Comparison of ENCODE assay signal across 40 mouse cellular contexts in genomic region chr9:109805596-109805995, GRCm38 (mm10). TPM values are rescaled to one million over a fixed set of nuclear protein-coding genes. Genes with fewer than 3 reads are reported as not detected.
"Had no signal": no experiment of that assay in that cellular context is flagged by ENCODE, and none has a peak within 500 bp of the region (broad histone marks: within the 10 kb centered on the region; RNA-seq: fewer than 3 reads in every experiment).

No protein-coding gene starts in this region.

RNA-seq across cellular contexts. Expression of gene Spink8, which starts 6.5 kb away (rescaled TPM):
- total RNA-seq: left cerebral cortex, postnatal 4 days; liver, adult 2 months; megakaryocyte progenitor cell, adult 5-6 weeks; megakaryocyte, adult 5-6 weeks; megakaryocyte-erythroid progenitor cell, adult 5-6 weeks; midbrain, postnatal 0 days; monocyte, adult 5-6 weeks had no signal
- polyA plus RNA-seq: limb, embryonic 10.5 days; limb, embryonic 11.5 days; limb, embryonic 12.5 days; liver, adult 2 months; liver, embryonic 11.5 days; liver, embryonic 12.5 days; liver, embryonic 13.5 days; liver, embryonic 14.5 days; liver, embryonic 15.5 days; liver, embryonic 16.5 days; liver, postnatal 0 days; lung, adult 2 months; lung, embryonic 14.5 days; lung, embryonic 15.5 days; lung, embryonic 16.5 days; lung, postnatal 0 days; macrophage; midbrain, embryonic 10.5 days; midbrain, embryonic 11.5 days; midbrain, embryonic 12.5 days; midbrain, embryonic 14.5 days; midbrain, embryonic 15.5 days; midbrain, postnatal 0 days; myocyte; neural tube, embryonic 11.5 days; neural tube, embryonic 12.5 days; neural tube, embryonic 13.5 days had no signal

RNA-seq across cellular contexts. Expression of gene Fbxw27, which starts 15.1 kb away (rescaled TPM):
- total RNA-seq: left cerebral cortex, postnatal 14 days; left cerebral cortex, postnatal 25 days; left cerebral cortex, postnatal 36 days; left cerebral cortex, postnatal 4 days; liver, adult 2 months; megakaryocyte progenitor cell, adult 5-6 weeks; megakaryocyte, adult 5-6 weeks; megakaryocyte-erythroid progenitor cell, adult 5-6 weeks; midbrain, postnatal 0 days; monocyte, adult 5-6 weeks had no signal
- polyA plus RNA-seq: limb, embryonic 10.5 days; limb, embryonic 11.5 days; limb, embryonic 12.5 days; limb, embryonic 13.5 days; limb, embryonic 14.5 days; limb, embryonic 15.5 days; liver, adult 2 months; liver, embryonic 11.5 days; liver, embryonic 12.5 days; liver, embryonic 13.5 days; liver, embryonic 14.5 days; liver, embryonic 15.5 days; liver, embryonic 16.5 days; liver, postnatal 0 days; lung, adult 2 months; lung, embryonic 15.5 days; lung, embryonic 16.5 days; lung, postnatal 0 days; macrophage; midbrain, embryonic 10.5 days; midbrain, embryonic 11.5 days; midbrain, embryonic 12.5 days; midbrain, embryonic 13.5 days; midbrain, embryonic 14.5 days; midbrain, embryonic 16.5 days; midbrain, postnatal 0 days; myocyte; neural tube, embryonic 11.5 days; neural tube, embryonic 12.5 days; neural tube, embryonic 13.5 days had no signal

RNA-seq across cellular contexts. Expression of gene Camp, which starts 43.8 kb away (rescaled TPM):
- total RNA-seq: left cerebral cortex, postnatal 14 days; left cerebral cortex, postnatal 25 days; left cerebral cortex, postnatal 36 days; left cerebral cortex, postnatal 4 days; liver, adult 2 months; midbrain, postnatal 0 days; monocyte, adult 5-6 weeks had no signal
- polyA plus RNA-seq: limb, embryonic 10.5 days; lung, embryonic 14.5 days; midbrain, embryonic 14.5 days; midbrain, embryonic 15.5 days; myocyte had no signal

RNA-seq across cellular contexts. Expression of gene Fbxw26, which starts 59.7 kb away (rescaled TPM):
- total RNA-seq: left cerebral cortex, postnatal 14 days; left cerebral cortex, postnatal 25 days; left cerebral cortex, postnatal 36 days; left cerebral cortex, postnatal 4 days; liver, adult 2 months; megakaryocyte progenitor cell, adult 5-6 weeks; megakaryocyte, adult 5-6 weeks; megakaryocyte-erythroid progenitor cell, adult 5-6 weeks; midbrain, postnatal 0 days; monocyte, adult 5-6 weeks had no signal
- polyA plus RNA-seq: limb, embryonic 10.5 days; limb, embryonic 11.5 days; limb, embryonic 12.5 days; limb, embryonic 13.5 days; limb, embryonic 14.5 days; limb, embryonic 15.5 days; liver, adult 2 months; liver, embryonic 11.5 days; liver, embryonic 13.5 days; liver, embryonic 15.5 days; liver, embryonic 16.5 days; liver, postnatal 0 days; lung, adult 2 months; lung, embryonic 14.5 days; lung, embryonic 15.5 days; lung, embryonic 16.5 days; lung, postnatal 0 days; macrophage; midbrain, embryonic 10.5 days; midbrain, embryonic 12.5 days; midbrain, embryonic 13.5 days; midbrain, embryonic 14.5 days; midbrain, embryonic 15.5 days; midbrain, embryonic 16.5 days; midbrain, postnatal 0 days; myocyte; neural tube, embryonic 11.5 days; neural tube, embryonic 12.5 days; neural tube, embryonic 13.5 days had no signal
